In the genomic region with DNA sequence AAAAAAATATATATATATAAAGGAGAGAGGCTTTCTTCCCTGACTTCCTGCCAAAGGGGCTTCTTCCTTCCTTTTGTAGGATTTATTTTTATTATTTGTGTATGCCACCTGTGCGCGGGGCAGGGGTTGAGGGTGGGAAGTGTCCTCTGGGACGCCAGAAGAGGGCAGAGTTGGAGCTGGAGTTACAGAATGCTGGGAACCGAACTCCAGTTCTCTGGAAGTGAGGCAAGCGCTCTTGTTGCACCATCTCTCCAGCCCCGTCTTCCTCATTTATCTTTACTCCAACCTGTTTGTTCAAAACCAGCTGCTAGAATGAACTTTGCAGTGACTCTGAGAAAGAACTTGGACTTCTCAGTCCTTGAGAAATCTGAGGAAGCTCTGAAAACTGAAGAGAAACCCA, we compare ENCODE assay signal across 8 mouse cellular contexts. TPM values are rescaled to one million over a fixed set of nuclear protein-coding genes. Genes with fewer than 3 reads are reported as not detected.
DNase-seq lines count a peak whose midpoint lies in the region; ATAC-seq and TF ChIP-seq lines count a peak whose summit lies in the region.

No protein-coding gene starts in this region.

- H3K27me3 ChIP-seq in E14TG2a.4 (ENCODE audit: insufficient read depth, low read length): peaks cover 30% of the 10 kb centered on the region
- peaks cover 21% of the 10 kb centered on the region for H3K27me3 ChIP-seq in liver, embryonic 12.5 days (replicated peaks)

- H3K9ac ChIP-seq in liver, embryonic 12.5 days: peak overlapping the region; percentile 59

- H3K4me3 ChIP-seq in E14TG2a.4 (replicated peaks; ENCODE audit: low read length): peak overlapping the region; percentile 95
- peak overlapping the region; percentile 67 for H3K4me3 ChIP-seq in liver, embryonic 12.5 days
- H3K4me3 ChIP-seq in olfactory bulb, adult 2 months (ENCODE audit: insufficient read depth, low read depth, low read length): no peak overlapping the region

- peak overlapping the region; percentile 81 for H3K4me2 ChIP-seq in liver, embryonic 12.5 days

- no peak for TF ChIP-seq CTCF in E14TG2a.4 (conservative IDR thresholded peaks at IDR 0.05; ENCODE audit: low read length)
- no peak for TF ChIP-seq CTCF in olfactory bulb, adult 2 months (IDR thresholded peaks at IDR 0.05; ENCODE audit: insufficient read depth, low read depth, low read length)

- peaks cover 60% of the 10 kb centered on the region for H3K4me1 ChIP-seq in E14TG2a.4 (replicated peaks; ENCODE audit: low read depth, low read length)
- H3K4me1 ChIP-seq in liver, embryonic 12.5 days: peaks cover 69% of the 10 kb centered on the region
- peaks cover 30% of the 10 kb centered on the region for H3K4me1 ChIP-seq in olfactory bulb, adult 2 months (ENCODE audit: control insufficient read depth, insufficient read depth, low read length)

- peak; percentile 31 for ATAC-seq in granulocyte monocyte progenitor cell, adult 5-6 weeks (replicated peaks; ENCODE audit: poor library complexity, severe bottlenecking)
- ATAC-seq in liver, embryonic 12.5 days: no peak
- ATAC-seq in cerebellum, adult (ENCODE audit: insufficient number of reproducible peaks, low FRiP score, low TSS enrichment): no peak

- TF ChIP-seq POLR2A in olfactory bulb, adult 2 months (IDR thresholded peaks at IDR 0.05; ENCODE audit: insufficient read depth, low read depth, low read length): no peak

- H3K27ac ChIP-seq in liver, embryonic 12.5 days: peak overlapping the region; percentile 91
- H3K27ac ChIP-seq in olfactory bulb, adult 2 months (ENCODE audit: insufficient read depth, low read depth, low read length): peak overlapping the region; percentile 100; the same call in 1 of the 2 replicates

- H3K9me3 ChIP-seq in E14TG2a.4 (ENCODE audit: low read length): no peaks in the 10 kb centered on the region
- no peaks in the 10 kb centered on the region for H3K9me3 ChIP-seq in liver, embryonic 12.5 days (replicated peaks)

- WGBS in liver, embryonic 12.5 days (ENCODE audit: insufficient replicate concordance): 9% methylated on average over 6 of the region's 6 CpGs
- WGBS in olfactory bulb, adult 2 months: 11% methylated on average over 6 of the region's 6 CpGs

- DNase-seq in embryo, embryonic 10.5 days (ENCODE audit: low spot score): peak; percentile 43
- DNase-seq in embryo, embryonic 10 days (ENCODE audit: low spot score): no peak
- DNase-seq in right cerebral cortex, postnatal 25 days: no peak

- H3K36me3 ChIP-seq in E14TG2a.4 (ENCODE audit: insufficient read depth, low read length): peaks cover 4% of the 10 kb centered on the region; the same call in 1 of the 2 replicates
- H3K36me3 ChIP-seq in liver, embryonic 12.5 days: peaks cover 9% of the 10 kb centered on the region

RNA-seq across cellular contexts. Expression of a gene that starts 0.6 kb away (rescaled TPM):
- total RNA-seq in granulocyte monocyte progenitor cell, adult 5-6 weeks (2014; fragmentation: Nextera tagmentation): 49.7 and 53.8 TPM in 2 replicates
- total RNA-seq in granulocyte monocyte progenitor cell, adult 5-6 weeks (2017): 31.0 and 49.9 TPM in 2 replicates
- 24.9 and 29.5 TPM in 2 replicates for polyA plus RNA-seq in liver, embryonic 12.5 days (2016; fragmentation: Nextera tagmentation; extraction: Ambion mirVana)
- polyA plus RNA-seq in olfactory bulb, adult 2 months (2012; ENCODE audit: insufficient read depth, insufficient read length, low replicate concordance, missing spikeins): not detected in 2 replicates

RNA-seq across cellular contexts. Expression of a gene that starts 5.0 kb away (rescaled TPM):
- 0.75 and 1.5 TPM in 2 replicates for total RNA-seq in granulocyte monocyte progenitor cell, adult 5-6 weeks (2014; fragmentation: Nextera tagmentation)
- not detected in 2 replicates for total RNA-seq in granulocyte monocyte progenitor cell, adult 5-6 weeks (2017)
- 2.0 and 3.2 TPM in 2 replicates for polyA plus RNA-seq in liver, embryonic 12.5 days (2016; fragmentation: Nextera tagmentation; extraction: Ambion mirVana)
- polyA plus RNA-seq in olfactory bulb, adult 2 months (2012; ENCODE audit: insufficient read depth, insufficient read length, low replicate concordance, missing spikeins): not detected in 2 replicates

RNA-seq across cellular contexts. Expression of a gene that starts 6.8 kb away (rescaled TPM):
- total RNA-seq in granulocyte monocyte progenitor cell, adult 5-6 weeks (2014; fragmentation: Nextera tagmentation): 261 and 291 TPM in 2 replicates
- 26.4 and 34.3 TPM in 2 replicates for total RNA-seq in granulocyte monocyte progenitor cell, adult 5-6 weeks (2017)
- 13.6 and 14.2 TPM in 2 replicates for polyA plus RNA-seq in liver, embryonic 12.5 days (2016; fragmentation: Nextera tagmentation; extraction: Ambion mirVana)
- polyA plus RNA-seq in olfactory bulb, adult 2 months (2012; ENCODE audit: insufficient read depth, insufficient read length, low replicate concordance, missing spikeins): not detected in 2 replicates

RNA-seq across cellular contexts. Expression of a gene that starts 21.0 kb away (rescaled TPM):
- 84.1 and 154 TPM in 2 replicates for total RNA-seq in granulocyte monocyte progenitor cell, adult 5-6 weeks (2014; fragmentation: Nextera tagmentation)
- total RNA-seq in granulocyte monocyte progenitor cell, adult 5-6 weeks (2017): 73.1 and 81.3 TPM in 2 replicates
- 80.4 and 82.2 TPM in 2 replicates for polyA plus RNA-seq in liver, embryonic 12.5 days (2016; fragmentation: Nextera tagmentation; extraction: Ambion mirVana)
- polyA plus RNA-seq in olfactory bulb, adult 2 months (2012; ENCODE audit: insufficient read depth, insufficient read length, low replicate concordance, missing spikeins): not detected in 2 replicates

RNA-seq across cellular contexts. Expression of a gene that starts 21.2 kb away (rescaled TPM):
- total RNA-seq in granulocyte monocyte progenitor cell, adult 5-6 weeks (2014; fragmentation: Nextera tagmentation): 42.3 and 76.3 TPM in 2 replicates
- total RNA-seq in granulocyte monocyte progenitor cell, adult 5-6 weeks (2017): 59.8 and 64.6 TPM in 2 replicates
- polyA plus RNA-seq in liver, embryonic 12.5 days (2016; fragmentation: Nextera tagmentation; extraction: Ambion mirVana): 21.0 and 21.7 TPM in 2 replicates
- not detected in 2 replicates for polyA plus RNA-seq in olfactory bulb, adult 2 months (2012; ENCODE audit: insufficient read depth, insufficient read length, low replicate concordance, missing spikeins)

Comparison
In these comparisons a context has a peak if more than half of its experiments do, and no peak if none do; other contexts are left out.
1. RNA of a gene that starts 0.6 kb away (polyA plus RNA-seq): 24.9 to 29.5 TPM in liver, embryonic 12.5 days; not detected in olfactory bulb, adult 2 months; every median in the first group is over 10 times any median in the second.